In the genomic region with DNA sequence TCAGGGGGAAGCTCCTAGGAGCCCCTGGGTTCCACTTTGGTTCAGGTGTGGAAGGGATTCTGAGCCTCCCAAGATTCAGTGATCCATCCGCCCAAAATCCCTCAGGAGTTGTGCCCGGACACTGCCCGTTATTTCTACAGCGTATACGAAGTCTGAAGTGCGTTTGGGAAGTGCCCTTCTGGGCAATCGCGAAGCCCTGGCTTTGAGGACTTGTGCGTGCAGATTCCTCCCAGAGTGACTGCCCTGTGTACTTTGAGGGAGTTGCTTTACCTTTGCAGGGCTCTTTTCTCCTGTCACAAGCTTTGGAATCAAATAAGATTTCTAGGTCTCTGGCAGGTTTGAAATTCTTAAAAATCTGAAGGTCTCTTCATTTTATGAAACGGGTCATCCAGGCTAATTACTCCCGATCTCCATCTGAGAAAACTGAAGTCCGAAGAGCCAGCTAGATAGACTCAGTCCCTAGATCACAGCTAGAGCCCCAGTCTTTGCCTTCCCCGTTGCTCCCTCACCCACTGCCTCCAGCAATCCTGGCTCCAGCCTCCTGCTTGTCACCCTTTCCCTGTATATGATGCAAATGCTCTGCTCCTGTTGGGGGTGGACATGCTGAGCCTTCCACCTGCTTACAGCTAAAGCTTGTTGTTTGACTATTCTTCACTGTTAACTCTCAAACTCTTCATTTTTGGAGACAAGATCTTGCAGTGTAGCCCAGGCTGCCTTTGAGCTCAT, we compare ENCODE assay signal across 8 mouse cellular contexts. TPM values are rescaled to one million over a fixed set of nuclear protein-coding genes. Genes with fewer than 3 reads are reported as not detected.
DNase-seq lines count a peak whose midpoint lies in the region; ATAC-seq and TF ChIP-seq lines count a peak whose summit lies in the region.

No protein-coding gene starts in this region.

- WGBS in lung, embryonic 16.5 days: 7% methylated on average over 13 of the region's 13 CpGs
- 9% methylated on average over 13 of the region's 13 CpGs for WGBS in forebrain, embryonic 10.5 days
- WGBS in limb, embryonic 12.5 days: 8% methylated on average over 13 of the region's 13 CpGs
- 8% methylated on average over 13 of the region's 13 CpGs for WGBS in small intestine, adult 2 months

- no peaks in the 10 kb centered on the region; the same call in 1 of the 2 replicates for H3K27me3 ChIP-seq in lung, embryonic 16.5 days (ENCODE audit: control insufficient read depth, insufficient read depth, low read depth, low read length)
- H3K27me3 ChIP-seq in forebrain, embryonic 10.5 days (ENCODE audit: poor library complexity, severe bottlenecking): peaks cover 12% of the 10 kb centered on the region
- H3K27me3 ChIP-seq in limb, embryonic 12.5 days: peaks cover 15% of the 10 kb centered on the region; the same call in 1 of the 2 replicates
- H3K27me3 ChIP-seq in small intestine, adult 2 months (ENCODE audit: control insufficient read depth, insufficient read depth, low read length): peaks cover 4% of the 10 kb centered on the region; the same call in 1 of the 2 replicates

- no peak for DNase-seq in lung, adult 18-20 months
- DNase-seq in forebrain, embryonic 10.5 days (ENCODE audit: extremely low spot score, low spot score): no peak
- no peak for DNase-seq in yolk sac, embryonic 10.5 days (ENCODE audit: low spot score)
- no peak for DNase-seq in retina, postnatal 1 day
- no peak for DNase-seq in cerebellum, postnatal 14 days

- H3K4me2 ChIP-seq in lung, embryonic 16.5 days (ENCODE audit: low read depth, low read length): peak overlapping the region; percentile 97
- H3K4me2 ChIP-seq in limb, embryonic 12.5 days: peak overlapping the region; percentile 91

- no peak for TF ChIP-seq CTCF in small intestine, adult 2 months (IDR thresholded peaks at IDR 0.05; ENCODE audit: extremely low read depth, insufficient read length, insufficient replicate concordance, low read depth, low read length)

- no peak for TF ChIP-seq POLR2A in small intestine, adult 2 months (IDR thresholded peaks at IDR 0.05; ENCODE audit: low read depth, low read length)

- H3K4me3 ChIP-seq in lung, embryonic 16.5 days (ENCODE audit: low read length): peak overlapping the region; percentile 78
- H3K4me3 ChIP-seq in forebrain, embryonic 10.5 days: peak overlapping the region; percentile 75
- peak overlapping the region; percentile 72 for H3K4me3 ChIP-seq in limb, embryonic 12.5 days (replicated peaks)
- peak overlapping the region; percentile 87 for H3K4me3 ChIP-seq in small intestine, adult 2 months (ENCODE audit: low read depth, low read length)

- no peak for ATAC-seq in lung, embryonic 16.5 days (ENCODE audit: low read depth)
- ATAC-seq in limb, embryonic 12.5 days (ENCODE audit: insufficient number of reproducible peaks, insufficient read depth, low FRiP score, low TSS enrichment, low read depth): no peak

- no peaks in the 10 kb centered on the region for H3K36me3 ChIP-seq in lung, embryonic 16.5 days (ENCODE audit: control insufficient read depth, insufficient read depth, low read length)
- H3K36me3 ChIP-seq in forebrain, embryonic 10.5 days (replicated peaks): no peaks in the 10 kb centered on the region
- no peaks in the 10 kb centered on the region for H3K36me3 ChIP-seq in limb, embryonic 12.5 days
- H3K36me3 ChIP-seq in small intestine, adult 2 months (ENCODE audit: control insufficient read depth, insufficient read depth, low read length): no peaks in the 10 kb centered on the region

- H3K4me1 ChIP-seq in lung, embryonic 16.5 days (replicated peaks; ENCODE audit: control insufficient read depth, insufficient read depth, low read length): peaks cover 17% of the 10 kb centered on the region
- peaks cover 31% of the 10 kb centered on the region for H3K4me1 ChIP-seq in forebrain, embryonic 10.5 days
- peaks cover 28% of the 10 kb centered on the region for H3K4me1 ChIP-seq in limb, embryonic 12.5 days (replicated peaks)
- peaks cover 10% of the 10 kb centered on the region; the same call in 1 of the 2 replicates for H3K4me1 ChIP-seq in small intestine, adult 2 months (ENCODE audit: control insufficient read depth, insufficient read depth, insufficient read length, low read length)

- H3K9me3 ChIP-seq in lung, embryonic 16.5 days (ENCODE audit: control insufficient read depth, low read length): no peaks in the 10 kb centered on the region
- no peaks in the 10 kb centered on the region for H3K9me3 ChIP-seq in forebrain, embryonic 10.5 days
- H3K9me3 ChIP-seq in limb, embryonic 12.5 days: no peaks in the 10 kb centered on the region

- no peak overlapping the region for H3K27ac ChIP-seq in lung, embryonic 16.5 days (ENCODE audit: low read length)
- no peak overlapping the region for H3K27ac ChIP-seq in forebrain, embryonic 10.5 days
- no peak overlapping the region for H3K27ac ChIP-seq in limb, embryonic 12.5 days
- H3K27ac ChIP-seq in small intestine, adult 2 months (ENCODE audit: insufficient read depth, low read depth, low read length): no peak overlapping the region

- H3K9ac ChIP-seq in lung, embryonic 16.5 days (ENCODE audit: low read length): peak overlapping the region; percentile 69
- H3K9ac ChIP-seq in limb, embryonic 12.5 days (replicated peaks): peak overlapping the region; percentile 61; the same call in 1 of the 2 replicates

RNA-seq across cellular contexts. Expression of a gene that starts 1.0 kb away (rescaled TPM):
- polyA plus RNA-seq in lung, embryonic 16.5 days (2015; fragmentation: Nextera tagmentation; extraction: Ambion mirVana): 21.3 and 24.7 TPM in 2 replicates
- polyA plus RNA-seq in forebrain, embryonic 10.5 days (2016; fragmentation: Nextera tagmentation; extraction: Ambion mirVana): 17.0 and 18.5 TPM in 2 replicates
- 20.6 and 24.0 TPM in 2 replicates for polyA plus RNA-seq in limb, embryonic 12.5 days (2016; fragmentation: Nextera tagmentation; extraction: Ambion mirVana)
- 31.3 and 44.9 TPM in 2 replicates for polyA plus RNA-seq in small intestine, adult 2 months (2012; rRNA removed)

RNA-seq across cellular contexts. Expression of a gene that starts 12.9 kb away (rescaled TPM):
- polyA plus RNA-seq in lung, embryonic 16.5 days (2015; fragmentation: Nextera tagmentation; extraction: Ambion mirVana): not detected in 2 replicates
- polyA plus RNA-seq in forebrain, embryonic 10.5 days (2016; fragmentation: Nextera tagmentation; extraction: Ambion mirVana): not detected in 2 replicates
- polyA plus RNA-seq in limb, embryonic 12.5 days (2016; fragmentation: Nextera tagmentation; extraction: Ambion mirVana): not detected in 2 replicates
- polyA plus RNA-seq in small intestine, adult 2 months (2012; rRNA removed): 84.7 and 128 TPM in 2 replicates

RNA-seq across cellular contexts. Expression of a gene that starts 34.0 kb away (rescaled TPM):
- polyA plus RNA-seq in lung, embryonic 16.5 days (2015; fragmentation: Nextera tagmentation; extraction: Ambion mirVana): 1.2 and 1.6 TPM in 2 replicates
- polyA plus RNA-seq in forebrain, embryonic 10.5 days (2016; fragmentation: Nextera tagmentation; extraction: Ambion mirVana): 2.5 and 3.0 TPM in 2 replicates
- 0.63 and 0.88 TPM in 2 replicates for polyA plus RNA-seq in limb, embryonic 12.5 days (2016; fragmentation: Nextera tagmentation; extraction: Ambion mirVana)
- polyA plus RNA-seq in small intestine, adult 2 months (2012; rRNA removed): 9.3 and 41.8 TPM in 2 replicates

Comparison
In these comparisons a context has a peak if more than half of its experiments do, and no peak if none do; other contexts are left out.
1. RNA of a gene that starts 12.9 kb away (polyA plus RNA-seq): 84.7 to 128 TPM in small intestine, adult 2 months; not detected in lung, embryonic 16.5 days, not detected in forebrain, embryonic 10.5 days and not detected in limb, embryonic 12.5 days; every median in the first group is over 10 times any median in the second.
2. Peak in every context shown above with its lines, with median percentiles within 50 percentile points of each other: H3K4me3 ChIP-seq.